Mouse (Mus musculus) forebrain, embryonic 12.5 days (tissue): ENCODE results near the gene Ppp2r2c. TPM values are rescaled to one million over a fixed set of nuclear protein-coding genes. Genes with fewer than 3 reads are reported as not detected.

ENCODE experiments used
- ATAC-seq: fragments of 200-750 bp; cut with Nextera tagmentation; 2 replicates; pipeline ENCODE4 v1.8.0; 2017; ENCODE audit warnings: moderate TSS enrichment; ENCODE audit not compliant: low FRiP score
- H3K27ac ChIP-seq: fragments of 300-500 bp; sonication (generic); 2 replicates; pipeline ENCODE4 v1.5.1; 2016; ENCODE audit warnings: mild to moderate bottlenecking
- H3K27me3 ChIP-seq: fragments of 300-500 bp; sonication (generic); 2 replicates; pipeline ENCODE4 v1.6.1; 2016; ENCODE audit warnings: mild to moderate bottlenecking
- H3K36me3 ChIP-seq: fragments of 300-500 bp; sonication (generic); replicated peaks from 2 replicates; pipeline ENCODE4 v1.6.1; 2016; ENCODE audit warnings: mild to moderate bottlenecking
- H3K4me1 ChIP-seq: fragments of 300-500 bp; sonication (generic); 2 replicates; pipeline ENCODE4 v1.6.1; 2016
- H3K4me2 ChIP-seq: fragments of 300-500 bp; sonication (generic); 2 replicates; pipeline ENCODE4 v1.6.1; 2016; ENCODE audit warnings: mild to moderate bottlenecking, moderate library complexity
- H3K4me3 ChIP-seq: fragments of 300-500 bp; sonication (generic); replicated peaks from 2 replicates; pipeline ENCODE4 v1.5.1; 2016; ENCODE audit warnings: mild to moderate bottlenecking
- H3K9ac ChIP-seq: fragments of 300-500 bp; sonication (generic); 2 replicates; pipeline ENCODE4 v1.6.1; 2016; ENCODE audit warnings: mild to moderate bottlenecking
- H3K9me3 ChIP-seq: fragments of 300-500 bp; sonication (generic); 2 replicates; pipeline ENCODE4 v1.6.1; 2016
- WGBS: fragments of 180-500 bp; shearing (Covaris S2); methylation state at CpG from one replicate; pipeline ENCODE4 v1.1.7; 2016; 5-methylcytosine and 5-hydroxymethylcytosine counted together
- polyA plus RNA-seq: library from polyadenylated mRNA; unstranded; fragments of >200 nt; fragmentation: Nextera tagmentation; extraction: Ambion mirVana; gene quantifications from 2 replicates; pipeline ENCODE4 v1.2.1, GENCODE M21; 2016

The Ppp2r2c gene
- polyA plus RNA-seq, 1 experiment from 2014 or later, result 3.8 TPM

DNA sequence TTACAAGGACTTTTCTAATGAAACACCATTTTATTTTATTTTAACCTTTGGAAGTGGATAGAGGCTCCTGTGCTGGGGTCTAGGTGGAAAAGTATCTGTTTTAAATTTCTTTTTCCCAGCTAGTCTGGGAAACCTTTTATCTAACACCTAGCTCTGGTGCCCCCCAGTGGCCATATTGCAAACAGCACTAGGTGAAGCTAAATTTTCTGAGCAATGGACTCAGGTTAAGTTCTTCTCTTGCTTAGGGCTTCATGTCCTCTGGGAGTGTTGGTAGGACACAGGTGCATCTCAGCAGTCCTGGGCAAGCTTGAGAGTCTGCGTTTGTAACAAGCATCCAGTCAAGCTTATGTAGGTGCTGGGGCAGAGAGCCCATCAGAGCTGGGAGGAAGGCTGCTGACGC is 133.7 kb downstream of the Ppp2r2c start:
- no peaks in the 10 kb centered on the region for H3K36me3 ChIP-seq
- no peak overlapping the region for H3K9ac ChIP-seq
- no peak overlapping the region for H3K27ac ChIP-seq
- no peak overlapping the region for H3K4me2 ChIP-seq
- ATAC-seq, result no peak
- H3K9me3 ChIP-seq, result no peaks in the 10 kb centered on the region
- H3K4me3 ChIP-seq, result no peak overlapping the region
- 56% methylated on average over 2 of the region's 2 CpGs for WGBS
- H3K27me3 ChIP-seq, result no peaks in the 10 kb centered on the region
- H3K4me1 ChIP-seq, result peaks cover 4% of the 10 kb centered on the region; the same call in 1 of the 2 replicates

Other genes with a start within 250 kb of the Ppp2r2c start
- gene D5Ertd579e, start 172.5 kb upstream of the Ppp2r2c start, polyA plus RNA-seq, result 44.2 and 46.6 TPM in 2 replicates
- 25.3 TPM in 2 replicates for gene Bloc1s4, start 119.9 kb upstream of the Ppp2r2c start, polyA plus RNA-seq
- 485 and 504 TPM in 2 replicates for gene Mrfap1, start 71.7 kb upstream of the Ppp2r2c start, polyA plus RNA-seq
- 9.5 and 9.9 TPM in 2 replicates for gene Man2b2, start 37.9 kb upstream of the Ppp2r2c start, polyA plus RNA-seq
- gene Wfs1, start 120.7 kb downstream of the Ppp2r2c start, polyA plus RNA-seq, result 7.8 and 7.9 TPM in 2 replicates
- gene Gm1043, start 216.9 kb downstream of the Ppp2r2c start, polyA plus RNA-seq, result 0.29 and 0.31 TPM in 2 replicates